Mouse (Mus musculus) retina, postnatal 1 day (tissue): ENCODE results near the gene Gcm2.

Source experiments
- DNase-seq: peaks from one replicate; pipeline ENCODE4 v3.0.0-alpha.2; 2012

Gene Gcm2

DNA sequence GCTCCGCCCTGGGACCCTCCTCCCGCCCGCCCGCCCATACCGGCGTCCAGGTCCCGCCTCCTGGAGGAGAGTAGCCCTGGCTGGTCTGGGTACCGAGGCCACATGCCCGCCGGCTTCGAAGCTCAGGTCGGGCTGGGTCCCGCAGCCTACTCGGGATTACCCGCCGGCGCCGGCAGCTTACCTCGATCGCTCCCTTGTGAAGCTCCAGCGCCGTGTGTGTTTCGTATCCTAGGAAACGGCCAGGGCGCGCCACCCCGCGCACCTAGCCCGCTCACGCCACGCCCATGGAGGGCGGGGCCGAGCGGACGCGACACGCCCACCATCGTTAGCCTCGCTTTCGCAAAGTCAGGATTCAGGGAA, 31.4 kb downstream of the Gcm2 start, which contains the start of gene Mak:
Gene Mak (minus strand): TSS at position 286 of the 360 bp plus-strand sequence.
- peak; percentile 85 for DNase-seq

DNA sequence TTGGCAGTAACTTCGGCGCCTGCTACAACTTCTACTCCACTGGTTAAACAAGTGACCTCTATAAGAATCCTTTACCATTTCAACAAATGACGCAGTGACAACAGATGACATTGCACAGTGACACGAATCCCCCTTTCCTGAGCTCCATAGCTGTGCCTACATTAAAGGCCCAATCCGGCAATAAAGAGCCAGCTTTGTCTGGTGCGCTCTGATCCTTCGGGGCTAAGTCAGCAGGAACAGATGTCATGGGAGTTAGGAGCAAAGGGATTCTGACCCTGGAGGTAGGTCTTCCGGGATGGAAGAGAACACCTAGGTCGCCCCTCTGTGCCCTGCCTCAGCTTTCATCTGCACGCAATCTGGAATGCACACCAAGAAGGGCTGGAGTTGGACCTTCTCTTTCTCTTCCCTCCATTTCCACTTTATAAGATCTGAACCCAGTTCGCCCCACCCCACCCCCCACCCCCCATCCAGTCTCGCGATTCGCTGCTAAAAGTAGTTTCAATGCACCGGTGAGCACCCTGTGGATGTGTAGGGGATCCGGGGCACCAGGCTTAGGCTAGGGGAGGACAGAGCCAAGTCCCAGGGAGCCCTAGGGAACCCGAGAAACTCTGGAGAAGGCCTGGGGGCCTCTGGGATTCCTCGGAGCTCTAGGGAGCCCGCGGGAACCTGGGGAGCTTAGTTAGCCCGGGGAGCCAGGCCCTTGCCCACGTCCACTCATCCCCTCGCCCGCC, 32.0 kb downstream of the Gcm2 start:
- DNase-seq: peak; percentile 74

DNA sequence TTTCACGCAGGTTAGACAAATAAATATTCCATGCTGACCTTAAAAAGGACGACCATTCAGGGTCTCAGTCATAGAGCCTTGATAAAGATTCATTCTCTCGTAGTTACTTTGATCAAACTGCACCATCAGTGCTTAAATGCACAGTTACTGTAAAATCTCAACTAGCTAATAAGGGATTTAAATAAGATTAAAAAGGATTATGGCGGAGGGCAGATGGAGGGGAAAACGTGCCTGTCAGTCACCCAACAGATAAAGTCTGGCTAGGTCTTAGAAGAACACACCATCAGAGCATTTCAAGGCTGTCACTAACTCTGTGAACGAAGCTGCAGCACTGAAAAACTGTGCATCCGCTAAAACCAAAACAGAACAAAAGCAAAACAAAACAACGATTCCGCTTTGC, 32.9 kb downstream of the Gcm2 start:
- DNase-seq: peak; percentile 77

DNA sequence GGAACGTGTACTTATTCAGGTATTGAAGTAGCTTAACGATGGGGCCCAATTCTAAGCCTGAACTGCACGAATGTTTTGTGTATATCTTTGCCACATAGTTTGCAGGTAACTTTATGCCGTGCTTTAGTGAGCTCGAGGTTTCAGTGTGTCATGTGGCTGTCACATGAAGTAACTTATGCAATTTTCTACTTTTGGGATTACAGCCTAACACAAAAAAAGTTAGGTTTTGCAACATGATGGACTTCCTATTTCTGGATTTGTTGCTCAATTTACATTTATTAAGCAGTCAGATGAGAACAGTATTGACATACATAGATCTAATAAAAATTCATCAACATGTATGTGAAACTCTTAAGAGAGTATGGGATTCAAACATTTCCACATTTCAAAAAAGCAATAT, 37.0 kb downstream of the Gcm2 start:
- no peak for DNase-seq

DNA sequence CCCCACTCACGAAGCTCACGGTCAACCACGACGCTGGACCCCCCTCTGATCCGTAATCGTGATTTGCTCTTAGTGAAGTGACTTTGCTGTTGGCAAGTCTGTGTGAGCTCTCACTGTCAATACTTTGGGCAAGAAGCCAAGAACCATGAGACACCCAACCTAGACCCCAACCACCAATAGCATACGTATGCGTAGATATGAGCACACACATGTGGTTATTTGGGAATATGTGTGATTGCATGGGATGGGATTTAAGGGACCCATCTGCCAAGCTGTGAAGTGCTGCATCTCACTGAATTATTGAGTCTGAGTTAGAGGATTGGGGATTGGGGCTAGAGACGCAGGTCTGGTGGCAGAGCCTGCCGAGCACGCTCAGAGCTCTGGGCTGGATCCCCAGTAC, 39.2 kb downstream of the Gcm2 start:
- no peak for DNase-seq

DNA sequence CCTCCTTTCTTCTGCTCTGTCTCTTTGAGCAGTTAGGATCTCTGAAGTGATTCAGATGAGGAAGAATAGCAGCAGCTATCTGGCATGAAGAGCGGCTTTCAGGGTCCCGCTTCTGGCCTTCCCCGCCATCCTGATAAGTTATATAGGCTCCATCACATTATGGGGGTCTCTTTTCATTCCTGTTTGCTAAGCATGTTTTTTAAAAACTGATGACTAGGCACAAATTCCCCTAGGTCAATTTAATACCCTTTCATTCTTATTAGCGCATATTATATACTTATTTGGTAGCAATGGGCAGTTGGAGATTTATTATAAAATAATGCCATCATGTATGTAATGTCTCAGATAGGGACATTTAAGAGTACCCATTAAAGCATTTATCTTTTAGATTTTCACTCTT, 43.2 kb downstream of the Gcm2 start:
- DNase-seq: no peak

DNA sequence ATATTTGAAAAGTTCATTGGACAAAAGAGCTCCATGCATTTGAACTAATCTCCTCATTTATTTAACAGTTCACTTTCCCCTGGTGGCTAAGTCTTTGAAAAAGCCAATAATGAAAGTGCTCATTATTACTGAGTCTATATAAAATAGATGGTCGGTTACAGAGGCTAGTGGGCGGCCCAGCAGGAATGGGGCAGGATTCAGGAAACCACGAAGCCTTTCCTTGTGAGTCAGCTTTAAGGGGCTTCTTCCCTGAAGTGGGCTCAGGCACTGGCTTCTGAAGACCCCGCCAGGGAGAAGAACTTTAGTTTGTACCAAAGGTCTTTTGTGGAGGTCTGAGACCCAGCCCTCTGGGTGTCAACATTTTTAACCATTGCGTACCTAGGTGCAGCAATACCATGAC, 58.9 kb downstream of the Gcm2 start:
- no peak for DNase-seq
